Mouse (Mus musculus) testis, postnatal 14 days (tissue): Measurements from ENCODE around the gene Slc35d2.

Source experiments
- DNase-seq: peaks from one replicate; pipeline ENCODE4 v3.0.0; 2021; ENCODE audit warnings: low spot score

Gene Slc35d2

DNA sequence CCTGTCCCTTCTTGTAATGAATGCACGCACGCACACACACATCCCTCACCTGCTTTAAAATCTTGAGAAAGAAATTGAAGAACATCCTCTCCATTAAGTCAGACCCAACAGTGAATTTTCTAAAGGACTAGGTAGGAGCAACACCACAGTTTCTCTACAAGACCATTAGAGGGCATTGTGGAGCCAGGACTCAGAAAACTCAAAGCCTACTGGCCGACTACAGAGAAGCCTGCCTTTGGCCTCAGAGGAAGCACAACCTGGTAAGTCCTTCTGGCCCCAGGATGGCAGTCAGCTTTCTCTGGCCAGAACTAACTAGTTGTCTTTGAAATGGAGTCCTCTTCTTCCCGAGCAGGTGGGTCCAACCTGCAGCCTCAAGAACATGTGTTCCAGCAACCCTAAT is 78.3 kb downstream of the Slc35d2 start:
- peak; percentile 21 for DNase-seq

DNA sequence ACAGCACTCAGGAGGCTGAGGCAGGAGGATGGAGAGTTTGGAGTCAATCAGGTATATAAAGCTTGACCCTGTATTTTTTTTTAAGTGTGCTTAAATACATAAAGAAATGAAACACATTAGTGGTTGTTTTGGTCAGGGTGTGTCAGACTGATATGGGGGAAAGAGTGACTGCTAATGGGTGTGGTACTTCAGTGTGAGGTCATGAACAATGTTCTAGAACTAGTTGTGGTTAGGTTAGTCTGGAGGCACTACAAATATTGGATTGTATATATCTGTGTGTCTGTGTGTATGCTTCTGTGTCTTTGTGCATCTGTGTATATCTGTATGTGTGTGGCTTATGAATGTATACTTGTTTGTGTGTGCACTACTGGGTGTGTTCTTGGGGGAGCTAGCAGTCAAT is 79.6 kb downstream of the Slc35d2 start:
- no peak for DNase-seq

GRCm38 (mm10) chr13:64048467-64048866 is 80.7 kb downstream of the Slc35d2 start:
- DNase-seq, result no peak
